ENCODE assay signal across 8 mouse cellular contexts in genomic region chr5:52834386-52834785, GRCm38 (mm10). TPM values are rescaled to one million over a fixed set of nuclear protein-coding genes. Genes with fewer than 3 reads are reported as not detected.
DNase-seq lines count a peak whose midpoint lies in the region; ATAC-seq lines count a peak whose summit lies in the region.

No protein-coding gene starts in this region.

- H3K4me1 ChIP-seq in kidney, embryonic 14.5 days (ENCODE audit: control insufficient read depth, insufficient read depth, low read length), result peaks cover 9% of the 10 kb centered on the region; the same call in 1 of the 2 replicates
- H3K4me1 ChIP-seq in hindbrain, embryonic 13.5 days (replicated peaks), result peaks cover 31% of the 10 kb centered on the region
- peaks cover 25% of the 10 kb centered on the region for H3K4me1 ChIP-seq in midbrain, embryonic 10.5 days

- no peaks in the 10 kb centered on the region for H3K27me3 ChIP-seq in kidney, embryonic 14.5 days (ENCODE audit: control insufficient read depth, insufficient read depth, low read length)
- no peaks in the 10 kb centered on the region for H3K27me3 ChIP-seq in hindbrain, embryonic 13.5 days
- H3K27me3 ChIP-seq in midbrain, embryonic 10.5 days (ENCODE audit: low read depth, poor library complexity, severe bottlenecking), result no peaks in the 10 kb centered on the region

- WGBS in kidney, embryonic 14.5 days, result 7% methylated on average over 8 of the region's 8 CpGs
- 11% methylated on average over 8 of the region's 8 CpGs for WGBS in hindbrain, embryonic 13.5 days
- WGBS in midbrain, embryonic 10.5 days, result 15% methylated on average over 8 of the region's 8 CpGs

- peak overlapping the region; percentile 79 for H3K4me2 ChIP-seq in kidney, embryonic 14.5 days (replicated peaks; ENCODE audit: low read depth, low read length)
- peak overlapping the region; percentile 84 for H3K4me2 ChIP-seq in hindbrain, embryonic 13.5 days

- no peak for ATAC-seq in kidney, embryonic 14.5 days (ENCODE audit: low FRiP score, low TSS enrichment)
- no peak for ATAC-seq in hindbrain, embryonic 13.5 days (ENCODE audit: low FRiP score)

- peak overlapping the region; percentile 90 for H3K9ac ChIP-seq in kidney, embryonic 14.5 days (ENCODE audit: low read depth, low read length)
- peak overlapping the region; percentile 93 for H3K9ac ChIP-seq in hindbrain, embryonic 13.5 days

- peak overlapping the region; percentile 90 for H3K27ac ChIP-seq in kidney, embryonic 14.5 days (ENCODE audit: low read depth, low read length)
- H3K27ac ChIP-seq in hindbrain, embryonic 13.5 days, result peak overlapping the region; percentile 91
- H3K27ac ChIP-seq in midbrain, embryonic 10.5 days (replicated peaks), result peak overlapping the region; percentile 88

- peaks cover 8% of the 10 kb centered on the region for H3K36me3 ChIP-seq in kidney, embryonic 14.5 days (ENCODE audit: control insufficient read depth, insufficient read depth, low read length)
- H3K36me3 ChIP-seq in hindbrain, embryonic 13.5 days, result peaks cover 27% of the 10 kb centered on the region
- H3K36me3 ChIP-seq in midbrain, embryonic 10.5 days, result peaks cover 34% of the 10 kb centered on the region

- no peaks in the 10 kb centered on the region for H3K9me3 ChIP-seq in kidney, embryonic 14.5 days (ENCODE audit: control insufficient read depth, low read length)
- no peaks in the 10 kb centered on the region for H3K9me3 ChIP-seq in hindbrain, embryonic 13.5 days
- H3K9me3 ChIP-seq in midbrain, embryonic 10.5 days (replicated peaks), result no peaks in the 10 kb centered on the region

- no peak for DNase-seq in kidney, postnatal 10 days
- peak; percentile 62 for DNase-seq in adipocyte (ENCODE audit: low spot score)
- no peak for DNase-seq in midbrain, embryonic 10.5 days (ENCODE audit: low spot score)
- no peak for DNase-seq in gastrocnemius, postnatal 25 days
- DNase-seq in adrenal gland, adult (ENCODE audit: inconsistent age in 2 of 2, low spot score in 1 of 2), result no peak
- no peak for DNase-seq in natural killer cell, adult 2 months (ENCODE audit: low spot score in 2 of 2)

- peak overlapping the region; percentile 89 for H3K4me3 ChIP-seq in kidney, embryonic 14.5 days (ENCODE audit: low read length)
- H3K4me3 ChIP-seq in hindbrain, embryonic 13.5 days, result peak overlapping the region; percentile 72
- peak overlapping the region; percentile 76 for H3K4me3 ChIP-seq in midbrain, embryonic 10.5 days

RNA-seq across cellular contexts. Expression of gene Anapc4, which starts 0.6 kb away (rescaled TPM):
- polyA plus RNA-seq in kidney, embryonic 14.5 days (2014; fragmentation: Nextera tagmentation; extraction: Ambion mirVana), result 76.0 and 120 TPM in 2 replicates
- polyA plus RNA-seq in hindbrain, embryonic 13.5 days (2015; fragmentation: Nextera tagmentation; extraction: Ambion mirVana), result 116 and 126 TPM in 2 replicates
- 106 and 120 TPM in 2 replicates for polyA plus RNA-seq in midbrain, embryonic 10.5 days (2016; fragmentation: Nextera tagmentation; extraction: Ambion mirVana)
- 10 to 100 TPM; 28.6 to 30.3 TPM for total RNA-seq in gastrocnemius, postnatal 25 days (2021)

RNA-seq across cellular contexts. Expression of gene Zcchc4, which starts 59.2 kb away (rescaled TPM):
- 13.5 and 18.5 TPM in 2 replicates for polyA plus RNA-seq in kidney, embryonic 14.5 days (2014; fragmentation: Nextera tagmentation; extraction: Ambion mirVana)
- polyA plus RNA-seq in hindbrain, embryonic 13.5 days (2015; fragmentation: Nextera tagmentation; extraction: Ambion mirVana), result 13.0 and 15.9 TPM in 2 replicates
- 16.7 and 18.1 TPM in 2 replicates for polyA plus RNA-seq in midbrain, embryonic 10.5 days (2016; fragmentation: Nextera tagmentation; extraction: Ambion mirVana)
- total RNA-seq in gastrocnemius, postnatal 25 days (2021), result 1 to 10 TPM; 3.6 to 5.5 TPM
